Mouse (Mus musculus) midbrain, postnatal 0 days (tissue): ENCODE measurements around the gene Bivm. TPM values are rescaled to one million over a fixed set of nuclear protein-coding genes. Genes with fewer than 3 reads are reported as not detected.

Source experiments
- ATAC-seq: fragments of 200-750 bp; cut with Nextera tagmentation; 2 replicates; pipeline ENCODE4 v1.8.0; 2017; ENCODE audit warnings: moderate number of reproducible peaks, mild to moderate bottlenecking, moderate TSS enrichment, moderate library complexity; ENCODE audit not compliant: low FRiP score
- DNase-seq: peaks from one replicate; pipeline ENCODE4 v3.0.0-alpha.2; 2015; ENCODE audit warnings: low spot score
- H3K27ac ChIP-seq: fragments of 300-500 bp; sonication (generic); 2 replicates; pipeline ENCODE4 v1.5.1; 2014; ENCODE audit warnings: low read depth, mild to moderate bottlenecking, low read length, mixed read lengths
- H3K27me3 ChIP-seq: fragments of 300-500 bp; sonication (generic); 2 replicates; pipeline ENCODE4 v1.6.1; 2014; ENCODE audit warnings: low read length, control low read depth, mixed read lengths; ENCODE audit not compliant: insufficient read depth
- H3K36me3 ChIP-seq: fragments of 300-500 bp; sonication (generic); 2 replicates; pipeline ENCODE4 v1.6.1; 2014; ENCODE audit warnings: low read length, control low read depth, mixed read lengths; ENCODE audit not compliant: insufficient read depth
- H3K4me1 ChIP-seq: fragments of 300-500 bp; sonication (generic); 2 replicates; pipeline ENCODE4 v1.6.1; 2014; ENCODE audit warnings: mild to moderate bottlenecking, control low read depth, antibody characterized with exemption, low read length, mixed read lengths; ENCODE audit not compliant: insufficient read depth
- H3K4me2 ChIP-seq: fragments of 300-500 bp; sonication (generic); 2 replicates; pipeline ENCODE4 v1.6.1; 2014; ENCODE audit warnings: low read depth, mild to moderate bottlenecking, low read length, mixed read lengths; ENCODE audit not compliant: poor library complexity, severe bottlenecking
- H3K4me3 ChIP-seq: fragments of 300-500 bp; sonication (generic); 2 replicates; pipeline ENCODE4 v1.5.1; 2014; ENCODE audit warnings: low read depth, mild to moderate bottlenecking, low read length, moderate library complexity
- H3K9ac ChIP-seq: fragments of 300-500 bp; sonication (generic); replicated peaks from 2 replicates; pipeline ENCODE4 v1.6.1; 2014; ENCODE audit warnings: mild to moderate bottlenecking, low read length, moderate library complexity, mixed read lengths; ENCODE audit not compliant: poor library complexity, severe bottlenecking
- H3K9me3 ChIP-seq: fragments of 300-500 bp; sonication (generic); 2 replicates; pipeline ENCODE4 v1.6.1; 2016; ENCODE audit warnings: low read length, control low read depth
- CTCF ChIP-seq: IDR thresholded peaks from 2 replicates; pipeline ENCODE4 v1.5.1; 2016; ENCODE audit warnings: antibody characterized with exemption, mild to moderate bottlenecking
- WGBS: fragments of 180-500 bp; shearing (Covaris S2); extraction: QIAGEN DNeasy Blood & Tissue Kit; methylation state at CpG from one replicate; pipeline ENCODE4 v1.1.7; 2014; 5-methylcytosine and 5-hydroxymethylcytosine counted together
- polyA plus RNA-seq: library from polyadenylated mRNA; unstranded; fragments of >200 nt; fragmentation: Nextera tagmentation; extraction: Ambion mirVana; gene quantifications from 2 replicates; pipeline ENCODE4 v1.2.1, GENCODE M21; 2015
- total RNA-seq: library from RNA; depleted of rRNA; stranded (reverse); fragments of >200 nt; gene quantifications from 2 replicates; pipeline ENCODE4 v1.2.3, GENCODE M21; 2014

Bivm gene
- total and polyA plus RNA-seq, 2 experiments from 2014 or later, result 23.1 to 49.8 TPM

DNA sequence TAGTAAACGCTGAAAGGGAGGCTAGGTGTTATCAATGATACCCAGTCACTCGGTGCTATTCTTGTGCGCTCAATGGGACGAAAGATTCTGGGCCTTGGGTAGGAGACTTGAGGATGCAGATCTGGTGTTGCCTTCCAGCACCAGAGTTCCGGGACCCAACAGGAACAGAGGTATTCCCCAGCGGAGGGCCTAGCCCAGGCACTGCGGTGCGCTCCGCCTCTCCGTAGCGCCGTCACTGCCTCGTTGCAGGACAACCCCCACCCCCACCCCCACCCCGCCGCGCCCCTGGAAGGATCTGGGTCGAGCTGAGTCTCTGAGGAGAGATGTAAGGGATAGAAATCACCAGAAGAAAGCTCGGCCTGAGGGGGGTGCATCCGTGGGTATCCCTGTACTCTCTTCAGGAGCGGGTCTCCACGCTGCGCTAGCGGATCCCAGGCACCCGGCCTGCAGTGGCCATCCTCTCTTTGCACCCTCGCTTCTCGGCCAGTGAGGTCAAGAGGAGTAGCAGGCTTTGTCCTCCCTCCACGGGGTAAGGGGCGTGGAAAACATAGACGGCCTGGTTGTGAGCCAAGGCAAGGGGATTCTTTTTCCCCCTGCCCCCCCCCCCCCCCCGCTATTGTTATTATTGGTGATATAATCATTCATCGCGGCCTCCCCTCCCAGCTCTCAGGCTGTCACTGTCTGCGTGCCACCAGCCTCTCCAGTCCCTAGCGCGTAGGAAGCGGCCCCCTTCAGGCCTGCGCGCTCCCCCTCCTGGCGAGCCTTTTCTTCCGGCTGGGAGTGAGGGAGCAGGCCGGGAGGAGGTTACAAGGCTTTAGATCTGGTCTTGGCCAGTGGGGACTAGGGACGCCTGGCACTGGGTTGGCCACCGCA is 680 bp downstream of the Bivm start:
- ATAC-seq, result peak; percentile 88
- under 1% methylated on average over 37 of the region's 43 CpGs for WGBS

DNA sequence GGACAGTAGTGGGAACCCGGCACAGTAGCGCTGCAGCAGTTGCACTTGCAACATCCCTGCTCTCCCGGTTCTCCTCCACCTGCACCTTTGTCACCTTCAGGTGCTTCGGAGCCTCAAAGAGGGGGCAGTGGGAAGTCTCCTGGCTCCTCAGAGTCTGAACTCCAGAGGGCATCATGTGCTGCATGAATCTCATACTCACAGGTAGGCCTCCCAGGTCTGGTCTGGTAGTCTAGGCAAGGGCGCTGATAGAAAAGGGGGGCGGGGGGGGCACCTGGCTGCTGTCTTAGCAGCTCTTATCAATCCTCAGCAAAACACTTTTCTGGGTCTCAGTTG is 1.3 kb downstream of the Bivm start:
- Histone ChIP-seq H3K9me3 (no peaks in the 10 kb centered on the region), H3K27me3 (no peaks in the 10 kb centered on the region), H3K4me1 (0 out of 2 replicates have a peak, but pooled peaks cover 3% of the 10 kb centered on the region), H3K36me3 (peaks cover 3% of the 10 kb centered on the region; the same call in 1 of the 2 replicates), H3K4me2 (peak overlapping the region; percentile 70), H3K9ac (peak overlapping the region; percentile 88), H3K27ac (peak overlapping the region; percentile 93), H3K4me3 (peak overlapping the region; percentile 67)
- DNase-seq, result no peak
- TF ChIP-seq CTCF, result no peak
- ATAC-seq, result peak; percentile 23
- 4% methylated on average over 6 of the region's 6 CpGs for WGBS

More for the DNA sequence above, 680 bp downstream of the Bivm start:
- Histone ChIP-seq H3K27me3 (no peaks in the 10 kb centered on the region), H3K9me3 (no peaks in the 10 kb centered on the region), H3K4me1 (0 out of 2 replicates have a peak, but pooled peaks cover 3% of the 10 kb centered on the region), H3K9ac (peak overlapping the region; percentile 88), H3K36me3 (peaks cover 3% of the 10 kb centered on the region; the same call in 1 of the 2 replicates), H3K27ac (peak overlapping the region; percentile 93), H3K4me2 (peak overlapping the region; percentile 70), H3K4me3 (peak overlapping the region; percentile 67)
- DNase-seq, result peak; percentile 84
- peak; percentile 72 for TF ChIP-seq CTCF

GRCm38 (mm10) chr1:44122256-44122655 is 3.5 kb downstream of the Bivm start:
- 90% methylated on average over 3 of the region's 3 CpGs for WGBS
- no peak for DNase-seq
- Histone ChIP-seq H3K9ac (no peak overlapping the region), H3K4me1 (0 out of 2 replicates have a peak, but pooled peaks cover 3% of the 10 kb centered on the region), H3K27ac (no peak overlapping the region), H3K4me2 (no peak overlapping the region), H3K27me3 (no peaks in the 10 kb centered on the region), H3K4me3 (no peak overlapping the region), H3K9me3 (no peaks in the 10 kb centered on the region), H3K36me3 (peaks cover 10% of the 10 kb centered on the region; the same call in 1 of the 2 replicates)
- ATAC-seq, result no peak
- TF ChIP-seq CTCF, result no peak

GRCm38 (mm10) chr1:44125590-44125989 is 6.8 kb downstream of the Bivm start:
- ATAC-seq (no peak), DNase-seq (no peak)
- TF ChIP-seq CTCF, result no peak
- H3K27ac ChIP-seq, result no peak overlapping the region
- H3K27me3 ChIP-seq, result no peaks in the 10 kb centered on the region
- H3K9me3 ChIP-seq, result no peaks in the 10 kb centered on the region
- peaks cover 14% of the 10 kb centered on the region for H3K36me3 ChIP-seq
- no peak overlapping the region for H3K4me2 ChIP-seq
- H3K4me1 ChIP-seq, result no peaks in the 10 kb centered on the region
- H3K4me3 ChIP-seq, result no peak overlapping the region
- WGBS, result 91% methylated on average over 4 of the region's 4 CpGs
- H3K9ac ChIP-seq, result no peak overlapping the region

- H3K36me3 ChIP-seq, result peaks cover 30% of the 10 kb centered on the region
Observed at GRCm38 (mm10) chr1:44129929-44130581, 11.3 kb downstream of the Bivm start.

GRCm38 (mm10) chr1:44140232-44140631 is 21.5 kb downstream of the Bivm start:
- Histone ChIP-seq H3K9me3 (no peaks in the 10 kb centered on the region), H3K36me3 (peaks cover 41% of the 10 kb centered on the region), H3K27me3 (no peaks in the 10 kb centered on the region), H3K9ac (no peak overlapping the region), H3K4me3 (no peak overlapping the region), H3K27ac (no peak overlapping the region), H3K4me2 (no peak overlapping the region), H3K4me1 (no peaks in the 10 kb centered on the region)
- DNase-seq (no peak), ATAC-seq (no peak)
- WGBS, result 87% methylated on average over 4 of the region's 4 CpGs
- no peak for TF ChIP-seq CTCF

More at GRCm38 (mm10) chr1:44129929-44130581, 11.3 kb downstream of the Bivm start:
- Histone ChIP-seq H3K9ac (no peak overlapping the region), H3K27me3 (no peaks in the 10 kb centered on the region), H3K4me1 (no peaks in the 10 kb centered on the region), H3K4me3 (no peak overlapping the region), H3K4me2 (no peak overlapping the region), H3K9me3 (no peaks in the 10 kb centered on the region), H3K27ac (no peak overlapping the region)
- DNase-seq, result no peak
- ATAC-seq, result no peak
- 91% methylated on average over 4 of the region's 4 CpGs for WGBS
- TF ChIP-seq CTCF, result no peak
